18 mouse cellular contexts compared by ENCODE assay signal in the genomic region with DNA sequence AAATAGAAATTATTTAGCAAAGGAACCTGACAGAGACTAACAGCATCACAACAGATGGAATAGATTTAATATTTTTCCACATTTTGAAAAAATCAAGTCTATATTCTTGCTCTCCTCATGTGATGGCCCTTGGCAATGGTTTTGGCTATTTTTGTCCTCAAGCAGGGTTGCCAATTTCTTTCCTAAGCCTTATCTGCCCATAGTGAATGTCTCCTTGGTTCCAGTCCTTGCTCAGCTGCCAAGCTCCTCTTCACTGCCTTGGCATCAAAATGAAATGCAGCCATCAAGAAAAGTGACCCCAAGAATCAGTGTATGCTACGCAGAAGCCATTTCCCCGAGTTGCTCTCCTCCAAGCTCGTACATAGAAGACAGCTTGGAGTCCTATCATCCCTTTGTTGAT.
DNase-seq lines count a peak whose midpoint lies in the region; ATAC-seq and TF ChIP-seq lines count a peak whose summit lies in the region.
"Had no signal": no experiment of that assay in that cellular context is flagged by ENCODE, and none has a peak within 500 bp of the region (broad histone marks: within the 10 kb centered on the region; RNA-seq: fewer than 3 reads in every experiment).

No protein-coding gene starts in this region.

- H3K9ac ChIP-seq in liver, postnatal 0 days (replicated peaks) = no peak overlapping the region
- H3K9ac ChIP-seq: forebrain, embryonic 15.5 days; liver, embryonic 15.5 days; stomach, embryonic 15.5 days had no signal

- no peak for TF ChIP-seq EP300 in liver, postnatal 0 days (IDR thresholded peaks at IDR 0.05; ENCODE audit: low read depth)

- no peak for TF ChIP-seq POLR2A in cerebellum, adult 2 months (IDR thresholded peaks at IDR 0.05; ENCODE audit: borderline replicate concordance, insufficient read depth, low read length)

- peak overlapping the region; percentile 91 for H3K27ac ChIP-seq in cerebellum, adult 2 months (ENCODE audit: insufficient read depth, low read length)
- H3K27ac ChIP-seq in liver, postnatal 0 days (ENCODE audit: low read depth) = no peak overlapping the region
- H3K27ac ChIP-seq: embryonic facial prominence, embryonic 10.5 days; forebrain, embryonic 15.5 days; liver, embryonic 15.5 days; stomach, embryonic 15.5 days had no signal

- no peak for TF ChIP-seq CTCF in cerebellum, adult 2 months (IDR thresholded peaks at IDR 0.05; ENCODE audit: borderline replicate concordance, insufficient read depth, low read depth, low read length)
- TF ChIP-seq CTCF in liver, postnatal 0 days (IDR thresholded peaks at IDR 0.05; ENCODE audit: low read depth) = no peak

- no peaks in the 10 kb centered on the region for H3K36me3 ChIP-seq in liver, postnatal 0 days (replicated peaks; ENCODE audit: insufficient read depth, low read length)
- H3K36me3 ChIP-seq: embryonic facial prominence, embryonic 10.5 days; forebrain, embryonic 15.5 days; liver, embryonic 15.5 days; stomach, embryonic 15.5 days had no signal

- H3K4me2 ChIP-seq in liver, postnatal 0 days (ENCODE audit: low read depth, low read length) = no peak overlapping the region
- H3K4me2 ChIP-seq: forebrain, embryonic 15.5 days; liver, embryonic 15.5 days; stomach, embryonic 15.5 days had no signal

- H3K4me1 ChIP-seq in cerebellum, adult 2 months (ENCODE audit: control insufficient read depth, insufficient read depth, low read length) = peaks cover 7% of the 10 kb centered on the region; the same call in 1 of the 2 replicates
- no peaks in the 10 kb centered on the region for H3K4me1 ChIP-seq in liver, postnatal 0 days (ENCODE audit: insufficient read depth)
- H3K4me1 ChIP-seq: embryonic facial prominence, embryonic 10.5 days; forebrain, embryonic 15.5 days; liver, embryonic 15.5 days; stomach, embryonic 15.5 days had no signal

- H3K4me3 ChIP-seq in cerebellum, adult 2 months (replicated peaks; ENCODE audit: insufficient read depth, low read depth, low read length) = no peak overlapping the region
- no peak overlapping the region for H3K4me3 ChIP-seq in liver, postnatal 0 days (ENCODE audit: low read depth, low read length)
- H3K4me3 ChIP-seq: embryonic facial prominence, embryonic 10.5 days; forebrain, embryonic 15.5 days; liver, embryonic 15.5 days; stomach, embryonic 15.5 days had no signal

- 4% methylated on average over 3 of the region's 3 CpGs for WGBS in cerebellum, adult 2 months
- WGBS in liver, postnatal 0 days (ENCODE audit: insufficient replicate concordance) = 79% methylated on average over 3 of the region's 3 CpGs

- no peaks in the 10 kb centered on the region for H3K27me3 ChIP-seq in cerebellum, adult 2 months (ENCODE audit: control insufficient read depth, insufficient read depth, low read length)
- no peaks in the 10 kb centered on the region for H3K27me3 ChIP-seq in liver, postnatal 0 days (ENCODE audit: insufficient read depth, low read length)
- H3K27me3 ChIP-seq: CH12.LX; forebrain, embryonic 15.5 days; liver, embryonic 15.5 days; stomach, embryonic 15.5 days had no signal

- ATAC-seq in liver, postnatal 0 days = no peak
- ATAC-seq: forebrain, embryonic 15.5 days; midbrain, embryonic 16.5 days had no signal

- DNase-seq in adrenal gland, postnatal 10 days = peak; percentile 6
- no peak for DNase-seq in adrenal gland, postnatal 14 days
- DNase-seq in NIH3T3 (ENCODE audit: low read depth) = peak; percentile 79
- peak; percentile 55 to 79 for DNase-seq in cerebellum, adult 2 months
- DNase-seq in heart, adult 9 months (ENCODE audit: low spot score in 2 of 2) = peak; percentile 24 to 54
- no peak for DNase-seq in urinary bladder, adult 18-20 months (ENCODE audit: low spot score in 2 of 2)
- DNase-seq in liver, postnatal 0 days = no peak
- DNase-seq in layer of hippocampus, postnatal 14 days (ENCODE audit: low spot score in 2 of 2) = no peak
- DNase-seq: kidney, adult 2 months; kidney, postnatal 14 days; layer of hippocampus, adult 9-11 months; lung, postnatal 10 days had no signal

- H3K9me3 ChIP-seq in liver, postnatal 0 days (ENCODE audit: low read length) = no peaks in the 10 kb centered on the region
- H3K9me3 ChIP-seq: embryonic facial prominence, embryonic 10.5 days; forebrain, embryonic 15.5 days; liver, embryonic 15.5 days; stomach, embryonic 15.5 days had no signal

Comparison
In these comparisons a context has a peak if more than half of its experiments do, and no peak if none do; other contexts are left out.
1. DNase-seq: peak in adrenal gland, postnatal 10 days (single experiment), NIH3T3 (single experiment), cerebellum, adult 2 months (2 of 2) and heart, adult 9 months (2 of 2); none in adrenal gland, postnatal 14 days (single experiment), urinary bladder, adult 18-20 months (0 of 2), liver, postnatal 0 days (single experiment) and layer of hippocampus, postnatal 14 days (0 of 2).